Mouse (Mus musculus) testis, adult 2 months (tissue): ENCODE measurements around the gene Galnt14.

Experiments
- CTCF ChIP-seq: fragments of 200-500 bp; IDR thresholded peaks from 2 replicates; pipeline ENCODE4 v1.5.1; 2012; ENCODE audit warnings: low read depth, mild to moderate bottlenecking, inconsistent platforms, low read length, moderate library complexity; ENCODE audit not compliant: control insufficient read depth, insufficient read depth, insufficient replicate concordance
- POLR2A ChIP-seq: fragments of 200-500 bp; IDR thresholded peaks from 2 replicates; pipeline ENCODE4 v1.6.1; 2012; ENCODE audit warnings: low read depth, mild to moderate bottlenecking, inconsistent platforms, low read length, moderate library complexity; ENCODE audit not compliant: control insufficient read depth

- TF ChIP-seq CTCF (no peak), POLR2A (no peak)
These were observed 195.4 kb downstream of the Galnt14 start for GRCm38 (mm10) chr17:73514862-73515261.
